Mouse (Mus musculus) spleen, adult 2 months (tissue): ENCODE data around the gene Bptf.
"Not testable (repeated sequence)": the region's sequence is repeated elsewhere in the genome, so short reads cannot be mapped to it uniquely, and the experiment has no call there.

Source experiments
- CTCF ChIP-seq: fragments of 200-500 bp; IDR thresholded peaks from 2 replicates; pipeline ENCODE4 v1.5.1; 2011; ENCODE audit warnings: mild to moderate bottlenecking, inconsistent platforms; ENCODE audit not compliant: insufficient read depth, insufficient read length, insufficient replicate concordance; ENCODE audit errors: extremely low read depth
- POLR2A ChIP-seq: fragments of 200-500 bp; IDR thresholded peaks from 2 replicates; pipeline ENCODE4 v1.6.1; 2011; ENCODE audit warnings: low read depth, low read length, inconsistent platforms

- not testable (repeated sequence) for TF ChIP-seq POLR2A, CTCF
Observed at GRCm38 (mm10) chr11:107126716-107127115, 5.2 kb downstream of the Bptf start.
